Mouse (Mus musculus) heart, postnatal 0 days (tissue): ENCODE measurements at regions not wholly inside any gene's neighbourhood (a gene's known extent, or its start where the extent isn't known, plus 50 kb on each side); places are given as distances from the start of the nearest gene placed in this dataset.

Experiments used
- CTCF ChIP-seq: IDR thresholded peaks from 2 replicates; pipeline ENCODE4 v1.5.1; 2016; ENCODE audit warnings: antibody characterized with exemption, control low read depth, low read depth
- EP300 ChIP-seq: IDR thresholded peaks from 2 replicates; pipeline ENCODE4 v1.6.1; 2016; ENCODE audit warnings: antibody characterized with exemption, low read depth

GRCm38 (mm10) chr1:189063699-189064098 lies 56.1 kb upstream of the Kctd3 start:
- no peak for TF ChIP-seq CTCF
- no peak for TF ChIP-seq EP300
